Mouse (Mus musculus): ENCODE measurements at regions not wholly inside any gene's neighbourhood (a gene's known extent, or its start where the extent isn't known, plus 50 kb on each side); places are given as distances from the start of the nearest gene placed in this dataset.

GRCm38 (mm10) chr3:21530862-21531261 lies 545.6 kb upstream of the Tbl1xr1 start:
- TF ChIP-seq POLR2A (IDR thresholded peaks at IDR 0.05; ENCODE audit: low read depth, low read length) (no peak), ZKSCAN1 (IDR thresholded peaks at IDR 0.05; ENCODE audit: borderline replicate concordance, low read depth, low read length) (no peak), JUND (conservative IDR thresholded peaks at IDR 0.05; ENCODE audit: low read depth, low read length) (no peak), KAT2A (IDR thresholded peaks at IDR 0.05; ENCODE audit: insufficient replicate concordance, low read length) (no peak), MAZ (IDR thresholded peaks at IDR 0.05; ENCODE audit: low read depth, low read length) (no peak), MXI1 (IDR thresholded peaks at IDR 0.05; ENCODE audit: low read depth, low read length) (no peak), CTCF (conservative IDR thresholded peaks at IDR 0.05 in 1 of 2, IDR thresholded peaks at IDR 0.05 in 1 of 2; ENCODE audit: low read depth in 2 of 2, low read length in 2 of 2) (no peak), MAFK (IDR thresholded peaks at IDR 0.05; ENCODE audit: insufficient replicate concordance, low read length) (no peak), MAX (IDR thresholded peaks at IDR 0.05; ENCODE audit: low read length) (no peak), EP300 (IDR thresholded peaks at IDR 0.05; ENCODE audit: low read length) (no peak)

Measured in CH12.LX (cell line).